Mouse (Mus musculus) ovary, adult 18-20 months (tissue): ENCODE measurements at regions not wholly inside any gene's neighbourhood (a gene's known extent, or its start where the extent isn't known, plus 50 kb on each side); places are given as distances from the start of the nearest gene placed in this dataset.
"Not testable (repeated sequence)": the region's sequence is repeated elsewhere in the genome, so short reads cannot be mapped to it uniquely, and the experiment has no call there.

Experiments used
- DNase-seq: peaks from one replicate; pipeline ENCODE4 v3.0.0; 2022; ENCODE audit warnings: low spot score, mixed read lengths

GRCm38 (mm10) chr16:42546229-42547163, 206.0 kb upstream of the Gap43 start:
- no peak for DNase-seq

GRCm38 (mm10) chr16:42517321-42517720, 176.9 kb upstream of the Gap43 start:
- DNase-seq = no peak

- DNase-seq = no peak
Observed at GRCm38 (mm10) chr16:42515929-42516328, 175.5 kb upstream of the Gap43 start.

GRCm38 (mm10) chr16:42505107-42505506, 164.7 kb upstream of the Gap43 start:
- no peak for DNase-seq

GRCm38 (mm10) chr16:42501713-42502112, 161.3 kb upstream of the Gap43 start:
- no peak for DNase-seq

GRCm38 (mm10) chr16:42501109-42501508, 160.7 kb upstream of the Gap43 start:
- DNase-seq = not testable (repeated sequence)

GRCm38 (mm10) chr16:42499514-42499913, 159.1 kb upstream of the Gap43 start:
- no peak for DNase-seq

- no peak for DNase-seq
Observed at GRCm38 (mm10) chr16:42498368-42498767, 157.9 kb upstream of the Gap43 start.

- no peak for DNase-seq
Observed at GRCm38 (mm10) chr16:42493596-42493995, 153.1 kb upstream of the Gap43 start.

GRCm38 (mm10) chr16:42488745-42489144, 148.3 kb upstream of the Gap43 start:
- no peak for DNase-seq

- DNase-seq = no peak
Observed at GRCm38 (mm10) chr16:42479978-42480377, 139.5 kb upstream of the Gap43 start.

GRCm38 (mm10) chr16:42466976-42467375, 126.5 kb upstream of the Gap43 start:
- no peak for DNase-seq

GRCm38 (mm10) chr16:42456335-42456984, 116.0 kb upstream of the Gap43 start:
- no peak for DNase-seq

- no peak for DNase-seq
Observed at GRCm38 (mm10) chr16:42453338-42453737, 112.9 kb upstream of the Gap43 start.

GRCm38 (mm10) chr16:42449840-42450444, 109.5 kb upstream of the Gap43 start:
- no peak for DNase-seq

GRCm38 (mm10) chr16:42444863-42445423, 104.5 kb upstream of the Gap43 start:
- DNase-seq = no peak

GRCm38 (mm10) chr16:42444408-42444862, 104.0 kb upstream of the Gap43 start:
- no peak for DNase-seq

- DNase-seq = no peak
Observed at GRCm38 (mm10) chr16:42440822-42441221, 100.4 kb upstream of the Gap43 start.

- no peak for DNase-seq
Observed at GRCm38 (mm10) chr16:42431529-42431928, 91.1 kb upstream of the Gap43 start.

- DNase-seq = no peak
Observed at GRCm38 (mm10) chr16:42416673-42417072, 76.2 kb upstream of the Gap43 start.

GRCm38 (mm10) chr16:42412031-42412430, 71.6 kb upstream of the Gap43 start:
- DNase-seq = not testable (repeated sequence)

- no peak for DNase-seq
Observed at GRCm38 (mm10) chr16:42396596-42396995, 56.1 kb upstream of the Gap43 start.
